Mouse (Mus musculus): ENCODE data around the gene Zfp36.

DNA sequence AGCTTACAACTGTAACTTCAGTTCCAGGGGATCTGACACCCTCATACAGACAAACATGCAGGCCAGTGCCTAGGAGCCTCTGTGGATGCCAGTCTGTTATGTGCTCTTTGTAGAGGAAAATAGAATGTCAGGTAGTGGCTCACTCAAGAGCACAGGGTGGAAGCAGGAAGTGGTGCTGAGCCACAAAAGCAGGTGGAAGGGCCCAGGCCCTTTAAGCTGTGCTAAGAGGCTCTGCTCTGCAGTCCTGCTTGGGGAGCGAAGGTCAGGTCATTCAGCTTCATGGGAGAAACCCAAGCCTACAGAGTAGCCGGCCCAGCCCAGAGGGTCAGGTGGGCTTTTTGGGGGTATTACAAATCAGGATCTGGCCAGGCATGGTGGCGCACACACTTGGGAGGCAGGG lies 24.8 kb downstream of the Zfp36 start:
- TF ChIP-seq CTCF (IDR thresholded peaks at IDR 0.05; ENCODE audit: low read depth) (no peak), EP300 (optimal IDR thresholded peaks at IDR 0.05) (no peak)
